Mouse (Mus musculus): ENCODE measurements at regions not wholly inside any gene's neighbourhood (a gene's known extent, or its start where the extent isn't known, plus 50 kb on each side); places are given as distances from the start of the nearest gene placed in this dataset.
A peak's percentile ranks its signal among the peaks of the same experiment; 100 is the strongest.

DNA sequence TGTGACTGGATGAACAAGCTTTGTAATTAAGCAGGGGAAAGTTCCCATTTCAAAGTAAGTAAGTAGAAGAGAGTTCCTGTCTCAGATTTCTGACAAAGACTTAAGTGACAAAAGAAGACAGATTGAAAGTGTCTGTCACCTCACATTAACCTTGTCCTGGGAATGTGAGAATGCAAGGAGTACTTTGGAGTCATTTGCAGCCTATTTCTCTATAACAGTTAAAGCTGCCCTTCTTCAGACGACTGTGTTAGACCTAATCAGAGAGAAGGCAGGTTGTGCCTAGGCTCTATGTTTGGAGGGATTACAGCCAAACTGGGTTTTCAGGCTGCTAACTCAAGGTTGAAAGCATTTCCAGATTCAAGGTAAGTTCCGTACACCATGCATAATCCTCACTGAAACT is 446.5 kb downstream of the Pdgfc start:
- no peak for DNase-seq

DNA sequence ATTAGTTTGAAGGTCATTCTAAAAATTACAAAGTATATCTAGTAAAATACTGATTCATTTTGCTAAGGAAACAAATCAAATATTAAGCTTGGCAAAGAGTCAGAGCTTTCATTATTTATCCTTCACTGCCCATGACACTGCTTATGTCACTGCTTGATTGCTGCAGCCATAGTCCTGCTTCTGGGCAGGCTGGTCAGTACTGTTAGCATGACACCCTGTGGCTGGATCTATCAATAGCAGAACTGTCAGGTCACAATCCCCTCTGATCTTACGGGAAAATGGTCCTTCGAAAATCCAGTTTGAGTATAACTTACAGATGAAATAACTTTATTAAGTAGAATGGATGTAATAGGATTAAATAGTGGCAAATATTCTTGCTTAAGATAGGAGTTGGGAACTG is 447.1 kb downstream of the Pdgfc start:
- no peak for DNase-seq

DNA sequence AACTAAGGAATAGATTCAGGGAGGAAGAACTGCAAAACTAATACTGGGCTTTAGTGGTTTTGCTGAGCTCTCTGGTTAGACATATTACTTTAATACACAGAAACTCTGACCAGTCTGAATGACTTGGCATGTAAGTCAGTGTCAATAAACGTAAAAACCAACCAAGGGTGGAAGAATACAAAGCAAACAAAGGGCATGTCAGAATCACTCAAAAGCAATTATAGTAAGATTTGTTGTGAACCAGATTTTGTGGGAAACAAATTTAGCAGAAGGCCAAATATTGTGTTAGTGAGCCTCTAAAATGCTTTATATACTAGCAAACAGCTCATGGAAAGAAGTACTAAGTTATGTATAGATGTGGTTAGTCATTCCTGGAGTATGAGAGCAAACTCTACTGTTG is 427.1 kb upstream of the Ctso start:
- DNase-seq = no peak

GRCm38 (mm10) chr3:81508611-81509010 is 423.8 kb upstream of the Ctso start:
- DNase-seq = no peak

DNA sequence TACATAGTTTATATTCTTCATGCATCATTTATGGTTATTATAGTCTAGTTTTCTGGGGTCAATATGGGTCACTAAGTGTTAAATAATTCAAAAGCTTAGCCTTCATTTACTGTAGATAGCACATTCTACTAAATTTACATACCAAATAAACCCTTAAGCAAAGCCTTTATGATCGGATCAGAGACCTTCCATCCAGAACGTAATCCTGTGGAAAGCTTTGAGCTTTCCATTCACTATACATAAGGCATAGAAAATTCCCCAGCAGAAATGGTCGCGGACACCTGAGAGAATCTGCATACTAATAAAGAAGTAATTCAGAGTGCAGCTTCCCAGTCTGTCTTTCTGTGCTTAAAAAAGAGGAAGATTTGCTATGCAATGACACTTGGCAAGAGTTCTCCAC is 410.6 kb upstream of the Ctso start:
- DNase-seq = no peak

DNA sequence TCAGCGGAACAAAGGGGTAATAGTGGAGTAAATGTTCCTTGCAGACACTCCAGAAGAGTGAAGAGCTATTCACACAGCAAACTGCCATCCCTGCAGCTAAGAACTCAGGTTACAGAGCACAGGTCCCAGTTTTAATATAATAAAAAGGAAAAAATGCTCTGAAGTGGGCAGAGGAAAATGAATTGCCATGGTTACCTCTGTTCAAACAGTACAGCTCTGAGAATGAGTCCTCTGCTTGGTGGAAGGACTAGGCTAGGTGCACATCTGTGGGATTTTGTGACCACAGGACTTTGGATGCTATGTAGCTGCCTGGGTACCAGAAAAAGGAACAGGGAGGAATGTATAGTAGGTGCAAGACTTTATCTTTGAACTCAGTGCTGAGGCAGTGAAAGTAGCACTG is 401.5 kb upstream of the Ctso start:
- no peak for DNase-seq

DNA sequence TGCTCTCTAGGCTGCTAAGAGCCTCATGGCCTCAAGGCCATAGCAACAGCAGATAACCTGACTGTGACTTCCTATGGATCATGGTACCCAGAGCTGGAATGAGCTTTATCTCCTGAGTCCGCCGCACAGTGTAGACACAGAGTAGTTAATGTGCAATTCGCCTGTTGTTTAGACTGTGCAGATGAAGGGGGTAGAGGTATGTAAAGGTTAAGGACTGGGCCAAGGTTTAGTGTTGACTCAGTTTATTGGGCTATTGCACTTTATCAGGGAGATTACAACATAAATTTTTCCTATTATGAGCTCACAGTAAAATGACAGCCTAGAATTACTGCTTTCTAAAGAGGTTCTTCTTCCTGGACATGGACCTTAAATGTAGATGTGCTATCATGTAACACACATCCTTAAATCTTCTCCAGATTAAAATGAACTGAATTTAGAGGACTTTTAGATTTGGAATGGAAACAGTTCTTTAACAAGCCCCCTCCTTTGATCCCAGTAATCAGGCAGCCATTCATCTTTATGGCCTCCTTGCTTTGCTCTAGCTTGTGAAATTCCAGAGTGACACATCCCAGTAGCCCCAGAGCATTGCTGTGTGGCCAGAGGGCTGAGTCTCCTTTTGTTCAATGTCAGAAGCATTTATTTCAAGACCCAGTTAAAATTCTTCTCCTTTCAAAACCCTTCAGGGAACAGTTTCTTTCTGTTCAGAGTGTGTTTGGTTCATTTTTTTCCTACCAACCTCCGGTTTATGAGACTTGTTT is 396.8 kb upstream of the Ctso start:
- no peak for DNase-seq

- no peak for DNase-seq
These were observed 377.6 kb upstream of the Ctso start for GRCm38 (mm10) chr3:81554773-81555172.

DNA sequence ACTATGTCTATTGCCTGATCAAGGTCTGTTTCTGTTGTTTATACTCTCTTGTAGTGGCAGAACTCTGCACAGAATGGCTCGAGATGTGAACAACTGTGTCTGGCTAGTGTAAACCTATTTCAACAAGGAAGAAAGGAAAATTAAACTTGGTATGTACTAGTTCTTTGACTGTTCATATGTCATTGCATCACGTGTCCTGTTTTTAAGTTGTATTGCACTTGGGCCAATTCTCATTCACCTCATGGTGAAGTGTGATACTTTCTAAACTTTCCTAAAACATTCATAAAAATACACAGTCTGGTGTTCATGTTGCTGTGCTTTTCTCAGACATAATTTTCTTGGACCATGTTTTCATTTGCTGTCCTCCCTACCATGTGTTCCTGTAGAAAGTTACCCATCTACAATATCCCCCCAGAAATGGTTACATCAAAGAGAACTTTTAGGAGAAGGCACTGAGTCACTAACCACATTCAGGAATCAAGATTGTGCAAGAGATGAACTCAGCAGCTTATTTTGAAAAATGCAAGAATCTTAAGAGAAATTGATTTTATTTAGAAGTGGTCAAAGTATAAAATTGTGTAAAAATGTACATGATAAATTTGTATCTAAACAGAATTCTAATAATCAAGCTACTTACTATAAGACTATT is 369.7 kb upstream of the Ctso start:
- no peak for DNase-seq

DNA sequence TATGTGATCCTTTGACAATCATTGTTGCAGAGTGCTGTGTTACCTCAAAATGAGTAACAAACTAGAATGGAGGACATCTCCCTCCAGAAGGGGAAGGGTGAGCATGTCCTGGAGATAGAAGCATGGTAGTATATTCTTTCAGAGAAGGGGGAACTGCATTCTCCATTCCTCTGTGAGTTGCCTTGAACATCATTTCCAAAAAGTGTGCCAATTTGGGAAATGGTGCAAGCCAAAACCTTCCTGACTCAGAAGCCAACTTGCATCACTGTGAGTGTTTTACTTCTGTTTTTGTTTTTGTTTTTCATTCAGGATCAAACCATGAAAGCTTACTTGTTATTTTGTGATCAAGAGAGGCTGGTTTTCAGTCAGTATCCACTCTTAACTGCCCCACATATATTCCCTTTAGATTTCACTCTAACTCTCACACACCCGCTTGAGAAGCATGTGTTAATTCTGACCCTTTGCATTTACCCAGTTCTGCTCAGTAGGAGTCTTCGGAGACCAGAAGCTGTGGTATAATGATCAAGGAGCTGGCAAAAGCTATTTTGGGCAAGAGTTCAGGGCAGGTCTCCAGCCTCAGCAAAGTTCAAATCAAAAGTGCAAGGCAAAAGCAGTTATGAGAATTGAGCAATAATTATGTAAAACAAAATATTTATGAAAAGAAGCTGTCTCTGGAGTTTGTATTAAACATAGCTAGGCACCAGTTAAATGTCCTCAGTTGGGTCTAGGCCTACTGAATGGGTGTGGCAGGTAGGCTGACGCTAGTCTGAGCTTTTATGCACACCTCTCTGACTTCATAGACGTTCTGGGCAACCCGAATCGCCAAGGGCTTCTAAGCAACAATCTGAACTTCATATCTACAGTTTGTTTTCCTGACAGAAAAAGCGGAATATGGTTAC is 368.3 kb upstream of the Ctso start:
- DNase-seq = peak; percentile 23

GRCm38 (mm10) chr3:81564757-81565063 is 367.7 kb upstream of the Ctso start:
- no peak for DNase-seq

DNA sequence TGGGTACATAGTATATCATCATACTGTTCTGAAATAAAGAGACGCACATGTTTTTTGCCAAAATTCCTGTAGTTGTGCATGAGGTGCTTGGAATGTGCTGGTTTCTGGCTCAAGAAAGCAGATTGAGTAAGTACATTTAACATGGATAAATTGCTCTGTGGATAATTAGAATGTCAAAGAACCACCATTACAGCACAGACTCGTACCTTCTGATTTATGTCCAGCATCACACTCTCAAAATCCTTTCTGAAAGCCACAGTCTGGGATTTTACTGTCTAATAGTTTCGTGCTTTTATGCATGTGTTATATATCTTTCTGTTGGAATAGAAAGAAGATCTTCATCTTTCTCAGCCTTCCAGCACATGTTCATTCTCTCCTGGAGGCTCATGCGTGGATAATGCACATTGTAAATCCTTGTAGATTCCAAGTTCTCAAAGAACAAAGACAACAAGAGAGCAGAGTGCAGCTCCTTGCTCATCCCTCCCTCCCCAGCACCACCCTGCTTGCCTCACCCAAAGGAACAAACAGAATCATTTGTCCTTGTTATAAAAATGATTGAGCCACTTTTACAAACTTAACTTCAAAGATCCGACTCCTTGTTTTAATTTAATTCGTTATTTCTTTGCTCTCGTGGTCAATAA is 348.9 kb upstream of the Ctso start:
- DNase-seq = no peak

- DNase-seq = no peak
These were observed 343.3 kb upstream of the Ctso start for GRCm38 (mm10) chr3:81589109-81589508.

GRCm38 (mm10) chr3:81629157-81629556 is 303.2 kb upstream of the Ctso start:
- DNase-seq = no peak

GRCm38 (mm10) chr3:81658490-81658889 is 273.9 kb upstream of the Ctso start:
- no peak for DNase-seq

DNA sequence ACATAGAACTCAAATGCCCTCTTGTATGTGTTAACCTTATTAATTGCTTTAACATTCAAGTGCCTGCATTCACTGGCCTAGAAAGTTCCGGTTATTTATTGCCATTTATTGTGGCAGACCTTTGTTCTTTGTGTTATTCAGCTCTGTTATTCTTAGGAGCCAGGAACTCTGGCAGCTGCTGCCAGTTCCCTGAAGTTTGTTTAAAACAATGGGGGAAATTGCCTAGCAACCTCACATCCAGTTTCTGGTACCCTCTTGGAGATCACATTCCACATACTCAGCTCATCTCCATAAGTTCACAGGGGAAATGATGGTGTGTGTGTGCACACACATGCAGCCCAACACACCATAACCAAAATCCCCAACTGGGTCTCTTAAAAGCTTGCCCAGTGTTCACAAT is 270.8 kb upstream of the Ctso start:
- no peak for DNase-seq

DNA sequence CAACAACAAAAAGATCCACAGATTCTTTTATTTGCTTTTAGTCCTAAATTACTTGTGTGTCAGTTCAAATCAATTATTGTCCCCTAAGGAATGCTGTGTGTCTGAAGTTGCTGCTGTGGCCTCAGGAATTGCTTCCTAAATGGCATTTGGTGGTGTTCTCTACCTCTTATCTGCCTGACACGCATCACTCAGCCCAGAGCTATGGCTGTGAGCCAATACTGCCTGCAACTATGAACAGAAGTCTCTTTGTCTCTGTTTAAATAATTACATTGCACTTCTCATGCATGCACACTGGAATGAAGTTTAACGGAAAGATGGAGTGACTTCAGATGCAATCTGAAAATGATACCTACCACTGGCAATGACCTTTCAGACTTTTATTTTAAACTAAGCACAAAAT is 266.1 kb upstream of the Ctso start:
- no peak for DNase-seq

DNA sequence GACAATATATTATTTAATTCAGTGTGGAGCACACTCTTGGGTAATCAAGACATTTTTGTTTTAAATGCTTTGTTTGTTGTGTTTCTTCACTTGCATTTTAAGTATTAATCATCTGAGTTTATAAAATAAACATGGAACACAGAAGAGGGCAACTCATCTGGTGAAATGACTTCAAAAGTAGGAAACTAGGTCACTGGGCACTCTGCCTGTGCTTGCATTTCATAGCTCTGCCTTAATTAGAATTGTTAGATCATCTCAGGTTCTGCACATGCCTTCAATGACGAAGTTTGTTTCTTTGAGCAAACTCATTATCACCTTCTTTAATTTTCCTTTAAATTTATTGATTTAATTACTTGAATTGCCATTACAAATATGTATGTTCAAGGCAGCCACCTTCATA is 255.8 kb upstream of the Ctso start:
- DNase-seq = no peak

GRCm38 (mm10) chr3:81701974-81702697 is 230.3 kb upstream of the Ctso start:
- DNase-seq = no peak

GRCm38 (mm10) chr3:81718911-81719310 is 213.5 kb upstream of the Ctso start:
- DNase-seq = no peak

GRCm38 (mm10) chr3:81735463-81735862 is 196.9 kb upstream of the Ctso start:
- no peak for DNase-seq

GRCm38 (mm10) chr3:81736838-81737237 is 195.6 kb upstream of the Ctso start:
- no peak for DNase-seq

Data from gastrocnemius, postnatal 25 days (tissue).